Mouse (Mus musculus): Measurements from ENCODE around the gene Fut2.

The Fut2 gene

DNA sequence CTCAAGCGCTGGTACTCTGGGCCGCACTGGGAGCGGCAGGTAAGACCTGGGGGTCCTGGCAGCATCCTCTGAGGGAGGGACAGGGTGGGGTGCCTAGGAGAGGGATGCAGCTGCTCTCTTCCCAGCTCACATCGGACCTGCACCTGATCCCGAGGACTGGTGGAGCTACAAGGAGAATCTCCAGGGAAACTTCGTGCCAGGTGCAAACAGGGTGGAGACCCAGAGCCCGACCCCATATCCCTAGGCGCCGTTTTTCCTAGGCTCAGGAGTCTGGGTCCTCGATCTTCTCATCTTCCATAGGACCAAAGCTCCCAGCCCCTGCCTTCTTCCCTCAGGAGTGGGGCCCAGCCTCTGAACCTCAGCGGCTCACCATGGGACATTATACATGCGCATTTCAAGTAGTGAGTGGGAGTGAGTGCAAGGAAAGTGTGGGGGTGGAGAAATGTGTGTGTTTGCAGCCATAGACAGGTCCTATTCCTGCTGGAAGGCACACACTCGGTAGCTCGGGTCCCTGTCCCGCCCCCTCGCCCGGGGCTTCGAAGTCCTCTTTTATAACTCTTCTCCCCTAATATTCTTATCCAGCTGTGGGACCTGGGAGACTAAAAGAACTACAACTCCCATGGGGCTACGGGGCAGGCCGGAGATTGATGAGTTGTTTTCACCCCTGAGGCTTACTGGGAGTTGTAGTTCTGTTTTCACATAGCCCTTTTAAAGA is 34.3 kb upstream of the Fut2 start:
- H3K27me3 ChIP-seq (ENCODE audit: insufficient read depth, low read length), result peaks cover 38% of the 10 kb centered on the region
- peaks cover 57% of the 10 kb centered on the region for H3K4me1 ChIP-seq (replicated peaks; ENCODE audit: low read depth, low read length)
- peak overlapping the region; percentile 76 for H3K4me3 ChIP-seq (replicated peaks; ENCODE audit: low read length)
- H3K36me3 ChIP-seq (ENCODE audit: insufficient read depth, low read length), result no peaks in the 10 kb centered on the region
- H3K9me3 ChIP-seq (ENCODE audit: low read length), result 0 out of 2 replicates have a peak, but pooled peaks cover 2% of the 10 kb centered on the region
- 0 out of 2 replicates have a peak, but pooled peaks have one; percentile 10 for TF ChIP-seq POU5F1 (IDR thresholded peaks at IDR 0.05; ENCODE audit: borderline replicate concordance, low read length)
- TF ChIP-seq CTCF (conservative IDR thresholded peaks at IDR 0.05; ENCODE audit: low read length), result no peak
- TF ChIP-seq NANOG (IDR thresholded peaks at IDR 0.05; ENCODE audit: borderline replicate concordance, low read length), result no peak

DNA sequence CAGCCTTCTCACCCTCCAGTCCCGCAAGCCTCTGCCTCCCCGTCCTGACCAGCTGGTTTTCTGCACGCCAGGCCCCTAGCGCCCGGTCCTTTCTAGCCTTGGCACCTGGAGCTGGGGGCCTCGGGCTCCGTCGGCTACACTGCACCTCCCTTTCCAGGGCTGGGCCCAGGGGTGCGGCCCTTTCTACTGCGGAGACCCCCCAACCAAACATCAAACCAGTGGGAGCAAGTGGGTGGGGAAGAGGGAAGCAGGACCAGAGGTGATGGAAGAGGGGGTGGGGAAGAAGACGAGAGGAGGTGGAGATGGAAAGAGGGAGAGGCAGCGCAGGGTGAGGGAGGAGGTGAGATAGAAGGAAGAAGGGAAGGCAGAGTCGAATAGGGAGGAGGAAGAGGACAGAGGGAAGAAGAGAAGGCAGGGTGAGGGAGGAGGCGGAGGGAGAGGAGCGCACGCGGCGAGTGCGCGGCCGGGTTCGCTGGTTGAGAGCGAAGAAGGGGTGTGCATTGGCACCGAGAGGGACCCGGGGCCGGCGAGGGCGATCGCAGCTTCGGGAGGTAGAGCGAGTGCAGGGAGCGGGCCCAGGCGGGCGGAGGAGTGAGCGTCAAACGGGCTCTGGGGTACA is 33.4 kb upstream of the Fut2 start, which contains the start of gene Car11:
Gene Car11, plus strand, starts transcription at position 321 of the 619 bp plus-strand sequence.
- Histone ChIP-seq H3K9me3 (ENCODE audit: low read length) (peaks cover 6% of the 10 kb centered on the region; the same call in 1 of the 2 replicates), H3K4me3 (replicated peaks; ENCODE audit: low read length) (peak within 1 kb of the TSS; percentile 76), H3K4me1 (replicated peaks; ENCODE audit: low read depth, low read length) (peaks cover 51% of the 10 kb centered on the region), H3K36me3 (ENCODE audit: insufficient read depth, low read length) (no peaks in the 10 kb centered on the region), H3K27me3 (ENCODE audit: insufficient read depth, low read length) (peaks cover 44% of the 10 kb centered on the region)
- TF ChIP-seq POU5F1 (IDR thresholded peaks at IDR 0.05; ENCODE audit: borderline replicate concordance, low read length), result no peak
- no peak for TF ChIP-seq NANOG (IDR thresholded peaks at IDR 0.05; ENCODE audit: borderline replicate concordance, low read length)
- no peak for TF ChIP-seq CTCF (conservative IDR thresholded peaks at IDR 0.05; ENCODE audit: low read length)

DNA sequence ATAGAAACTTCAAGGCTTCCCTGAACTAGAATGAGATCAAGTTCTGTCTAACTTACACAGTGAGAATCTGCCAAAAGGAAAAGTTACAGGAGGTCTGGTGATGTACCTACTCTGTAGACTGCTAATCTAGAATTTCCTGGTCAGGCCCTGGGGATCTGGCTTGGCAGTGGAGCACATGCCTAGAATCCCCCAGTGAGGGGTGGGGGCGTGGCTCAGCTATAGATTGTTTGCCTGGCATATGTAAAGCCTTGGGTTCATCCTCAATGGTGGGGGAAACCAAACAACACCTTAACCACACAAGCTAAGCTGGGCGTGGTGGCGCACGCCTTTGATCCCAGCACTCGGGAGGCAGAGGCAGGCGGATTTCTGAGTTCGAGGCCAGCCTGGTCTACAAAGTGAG is 31.7 kb upstream of the Fut2 start:
- Histone ChIP-seq H3K36me3 (ENCODE audit: insufficient read depth, low read length) (no peaks in the 10 kb centered on the region), H3K9me3 (ENCODE audit: low read length) (peaks cover 6% of the 10 kb centered on the region; the same call in 1 of the 2 replicates), H3K4me3 (replicated peaks; ENCODE audit: low read length) (no peak overlapping the region), H3K4me1 (replicated peaks; ENCODE audit: low read depth, low read length) (peaks cover 42% of the 10 kb centered on the region), H3K27me3 (ENCODE audit: insufficient read depth, low read length) (peaks cover 58% of the 10 kb centered on the region)
- TF ChIP-seq POU5F1 (IDR thresholded peaks at IDR 0.05; ENCODE audit: borderline replicate concordance, low read length) (no peak), NANOG (IDR thresholded peaks at IDR 0.05; ENCODE audit: borderline replicate concordance, low read length) (no peak)

DNA sequence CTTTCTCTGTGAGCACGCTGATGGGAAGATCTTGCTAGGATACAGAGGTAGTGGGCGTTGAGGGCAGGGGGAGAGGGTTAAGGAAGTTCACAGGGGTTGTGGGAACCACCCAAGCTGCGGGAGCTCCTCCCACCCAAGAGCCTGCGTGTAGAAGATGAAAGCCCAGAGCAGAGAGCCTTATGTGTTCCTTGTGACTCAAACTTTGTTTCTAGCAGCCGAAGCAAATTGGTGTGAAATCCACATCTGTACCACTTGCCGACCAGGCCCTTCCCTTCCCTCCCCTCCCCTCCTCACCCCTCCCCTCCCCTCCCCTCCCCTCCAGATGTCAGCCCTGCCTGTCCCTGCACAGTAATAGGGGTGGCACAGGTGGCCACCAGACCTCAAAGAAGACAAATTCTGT is 28.9 kb upstream of the Fut2 start:
- H3K4me1 ChIP-seq (replicated peaks; ENCODE audit: low read depth, low read length), result peaks cover 32% of the 10 kb centered on the region
- H3K36me3 ChIP-seq (ENCODE audit: insufficient read depth, low read length), result no peaks in the 10 kb centered on the region
- no peak overlapping the region for H3K4me3 ChIP-seq (replicated peaks; ENCODE audit: low read length)
- no peak for TF ChIP-seq NANOG (IDR thresholded peaks at IDR 0.05; ENCODE audit: borderline replicate concordance, low read length)
- no peak for TF ChIP-seq POU5F1 (IDR thresholded peaks at IDR 0.05; ENCODE audit: borderline replicate concordance, low read length)
- no peak for TF ChIP-seq CTCF (conservative IDR thresholded peaks at IDR 0.05; ENCODE audit: low read length)
- H3K9me3 ChIP-seq (ENCODE audit: low read length), result peaks cover 6% of the 10 kb centered on the region; the same call in 1 of the 2 replicates
- peaks cover 79% of the 10 kb centered on the region for H3K27me3 ChIP-seq (ENCODE audit: insufficient read depth, low read length)

DNA sequence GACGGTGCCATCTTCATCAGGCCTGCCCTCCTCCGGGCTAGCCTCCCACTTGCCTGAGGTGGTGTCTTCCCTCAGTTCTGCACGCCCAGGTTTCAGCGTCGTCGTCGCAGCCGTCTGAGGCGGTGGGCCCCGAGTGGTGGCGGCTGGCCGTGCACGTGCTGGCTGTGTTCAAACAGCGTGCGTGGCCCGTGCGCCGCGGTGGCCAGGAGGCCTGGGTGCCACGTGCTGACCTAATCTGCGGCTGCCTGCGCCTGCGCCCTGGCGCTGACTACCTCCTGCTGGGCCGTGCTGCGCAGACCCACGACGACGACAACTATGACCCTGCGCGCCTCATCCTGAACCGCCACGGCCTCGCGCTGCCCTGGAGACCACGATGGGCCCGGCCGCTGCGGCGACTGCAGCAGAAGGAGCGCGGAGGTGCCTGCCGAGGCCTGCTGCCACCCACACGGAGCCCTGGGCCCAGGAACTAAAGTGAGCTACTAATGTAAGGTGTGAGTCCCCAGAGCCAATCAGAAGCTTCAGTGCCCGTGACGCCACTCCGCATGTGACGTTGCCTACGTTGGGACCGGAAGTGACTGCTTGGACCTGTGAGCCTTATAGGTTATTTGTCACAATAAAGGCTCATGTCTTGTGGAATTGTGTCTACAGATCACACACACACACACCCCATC is 27.9 kb upstream of the Fut2 start, which contains the start of gene Sec1:
Gene Sec1, minus strand, starts transcription at position 482 of the 671 bp plus-strand sequence.
- Histone ChIP-seq H3K36me3 (ENCODE audit: insufficient read depth, low read length) (no peaks in the 10 kb centered on the region), H3K9me3 (ENCODE audit: low read length) (peaks cover 6% of the 10 kb centered on the region; the same call in 1 of the 2 replicates), H3K4me3 (replicated peaks; ENCODE audit: low read length) (peak within 1 kb of the TSS; percentile 53), H3K4me1 (replicated peaks; ENCODE audit: low read depth, low read length) (peaks cover 33% of the 10 kb centered on the region), H3K27me3 (ENCODE audit: insufficient read depth, low read length) (peaks cover 79% of the 10 kb centered on the region)
- TF ChIP-seq NANOG (IDR thresholded peaks at IDR 0.05; ENCODE audit: borderline replicate concordance, low read length), result no peak
- no peak for TF ChIP-seq POU5F1 (IDR thresholded peaks at IDR 0.05; ENCODE audit: borderline replicate concordance, low read length)
- TF ChIP-seq CTCF (conservative IDR thresholded peaks at IDR 0.05; ENCODE audit: low read length), result no peak

DNA sequence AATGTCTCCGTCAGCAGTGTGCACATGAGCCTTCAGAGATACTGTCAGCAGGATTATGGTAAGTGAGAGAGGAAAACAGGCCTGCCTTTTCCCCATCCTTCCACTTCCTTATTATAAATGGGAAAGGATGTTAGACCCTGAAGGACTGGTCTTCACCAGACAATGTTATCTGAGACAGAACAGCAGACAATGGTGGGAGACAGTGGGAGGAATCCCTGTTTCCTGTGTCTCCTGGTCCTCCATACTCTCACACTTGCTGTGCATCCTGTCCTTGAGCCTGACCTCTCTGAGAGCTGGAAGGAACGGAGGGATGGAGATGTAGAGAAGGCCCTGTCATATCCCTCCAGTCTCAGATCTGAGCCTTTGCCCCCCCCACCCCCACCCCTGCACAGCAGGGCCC is 26.2 kb upstream of the Fut2 start:
- Histone ChIP-seq H3K36me3 (ENCODE audit: insufficient read depth, low read length) (no peaks in the 10 kb centered on the region), H3K4me3 (replicated peaks; ENCODE audit: low read length) (no peak overlapping the region), H3K4me1 (replicated peaks; ENCODE audit: low read depth, low read length) (peaks cover 34% of the 10 kb centered on the region), H3K27me3 (ENCODE audit: insufficient read depth, low read length) (peaks cover 69% of the 10 kb centered on the region), H3K9me3 (ENCODE audit: low read length) (peaks cover 6% of the 10 kb centered on the region; the same call in 1 of the 2 replicates)
- TF ChIP-seq NANOG (IDR thresholded peaks at IDR 0.05; ENCODE audit: borderline replicate concordance, low read length) (no peak), POU5F1 (IDR thresholded peaks at IDR 0.05; ENCODE audit: borderline replicate concordance, low read length) (no peak), CTCF (conservative IDR thresholded peaks at IDR 0.05; ENCODE audit: low read length) (no peak)

DNA sequence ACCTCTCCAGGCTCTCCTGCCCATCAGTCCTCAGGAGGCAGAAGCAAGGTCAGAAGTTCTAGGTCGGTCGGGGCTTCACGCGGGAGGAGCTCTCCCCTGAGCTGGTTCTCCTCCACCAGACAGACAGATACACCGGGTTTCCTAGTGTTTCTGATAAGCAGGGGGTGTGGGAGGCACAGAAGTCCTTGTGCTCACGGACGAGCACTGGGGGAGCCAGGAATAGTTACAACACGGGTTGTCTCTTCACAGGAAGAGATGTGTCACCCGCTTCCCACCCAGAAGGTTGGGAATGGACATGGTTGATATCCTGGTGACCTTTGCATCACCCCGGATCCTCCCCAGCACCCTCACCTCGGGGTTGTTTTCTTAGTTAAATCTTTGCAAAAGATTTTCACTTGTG is 23.6 kb upstream of the Fut2 start:
- TF ChIP-seq POU5F1 (IDR thresholded peaks at IDR 0.05; ENCODE audit: borderline replicate concordance, low read length) (no peak), CTCF (conservative IDR thresholded peaks at IDR 0.05; ENCODE audit: low read length) (no peak), NANOG (IDR thresholded peaks at IDR 0.05; ENCODE audit: borderline replicate concordance, low read length) (no peak)
- H3K9me3 ChIP-seq (ENCODE audit: low read length), result no peaks in the 10 kb centered on the region
- no peak overlapping the region for H3K4me3 ChIP-seq (replicated peaks; ENCODE audit: low read length)
- peaks cover 63% of the 10 kb centered on the region for H3K27me3 ChIP-seq (ENCODE audit: insufficient read depth, low read length)
- H3K4me1 ChIP-seq (replicated peaks; ENCODE audit: low read depth, low read length), result peaks cover 43% of the 10 kb centered on the region
- H3K36me3 ChIP-seq (ENCODE audit: insufficient read depth, low read length), result no peaks in the 10 kb centered on the region

DNA sequence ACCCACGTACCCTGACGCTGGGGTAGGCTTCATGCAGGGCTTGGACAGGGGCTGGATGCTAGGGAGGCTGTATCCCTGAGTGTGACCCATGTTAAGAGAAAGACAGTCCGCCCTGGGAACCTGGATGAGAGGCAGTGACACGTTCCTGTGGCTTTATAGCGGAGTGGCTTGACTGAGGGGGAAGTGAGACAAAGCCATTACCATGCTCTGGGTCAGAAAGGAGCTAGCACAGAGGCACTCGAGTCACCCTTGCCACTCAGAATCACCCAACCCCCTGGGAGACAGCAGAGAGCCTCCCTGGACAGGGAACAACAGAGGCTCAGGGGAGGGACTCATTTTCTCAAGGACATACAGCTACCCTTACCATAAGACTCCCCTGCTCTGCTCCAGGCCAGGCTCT is 22.9 kb upstream of the Fut2 start:
- Histone ChIP-seq H3K4me1 (replicated peaks; ENCODE audit: low read depth, low read length) (peaks cover 50% of the 10 kb centered on the region), H3K4me3 (replicated peaks; ENCODE audit: low read length) (no peak overlapping the region), H3K36me3 (ENCODE audit: insufficient read depth, low read length) (no peaks in the 10 kb centered on the region), H3K9me3 (ENCODE audit: low read length) (no peaks in the 10 kb centered on the region), H3K27me3 (ENCODE audit: insufficient read depth, low read length) (peaks cover 57% of the 10 kb centered on the region)
- no peak for TF ChIP-seq POU5F1 (IDR thresholded peaks at IDR 0.05; ENCODE audit: borderline replicate concordance, low read length)
- TF ChIP-seq NANOG (IDR thresholded peaks at IDR 0.05; ENCODE audit: borderline replicate concordance, low read length), result no peak
- no peak for TF ChIP-seq CTCF (conservative IDR thresholded peaks at IDR 0.05; ENCODE audit: low read length)
